Comparison of ENCODE assay signal across 29 mouse cellular contexts in genomic region chr16:92371623-92372022, GRCm38 (mm10). TPM values are rescaled to one million over a fixed set of nuclear protein-coding genes. Genes with fewer than 3 reads are reported as not detected.
A peak's percentile ranks its signal among the peaks of the same experiment; 100 is the strongest.
DNase-seq lines count a peak whose midpoint lies in the region.
"Had no signal": no experiment of that assay in that cellular context is flagged by ENCODE, and none has a peak within 500 bp of the region (broad histone marks: within the 10 kb centered on the region; RNA-seq: fewer than 3 reads in every experiment).

No protein-coding gene starts in this region.

- peak; percentile 74 for DNase-seq in heart, adult 11 months
- no peak for DNase-seq in heart, adult 8-10 months (ENCODE audit: low spot score)
- peak; percentile 83 for DNase-seq in brain, adult 2 months (ENCODE audit: low read depth, low spot score)
- peak; percentile 34 to 41 for DNase-seq in cerebellum, adult 18-20 months
- peak; percentile 77 to 83 for DNase-seq in cerebellum, postnatal 10 days
- DNase-seq in ovary, adult 18-20 months (ENCODE audit: low spot score), result no peak
- DNase-seq in urinary bladder, adult 2 months (ENCODE audit: low spot score), result no peak
- DNase-seq in layer of hippocampus, adult 9-11 months, result no peak
- DNase-seq: adrenal gland, postnatal 36 days; embryo, embryonic 11 days; gastrocnemius, adult 2 months; gastrocnemius, postnatal 36 days; kidney, adult 9 months; kidney, postnatal 10 days; lung, embryonic 14.5 days; lung, postnatal 14 days had no signal

RNA-seq across cellular contexts. Expression of gene Kcne1, which starts 12.4 kb away (rescaled TPM):
- total RNA-seq in heart, adult 8-10 months (2022), result 1 to 10 TPM; 2.7 to 7.8 (median 4.7) TPM
- 9.8 and 10.2 TPM in 2 replicates for polyA plus RNA-seq in urinary bladder, adult 2 months (2012; rRNA removed)
- total RNA-seq: adrenal gland, postnatal 36 days; gastrocnemius, adult 2 months; gastrocnemius, postnatal 36 days; left cerebral cortex, postnatal 10 days; liver, adult 2 months; MEL had no signal
- polyA plus RNA-seq: intestine, postnatal 0 days; large intestine, adult 2 months; limb, embryonic 12.5 days; liver, adult 2 months; liver, embryonic 15.5 days; midbrain, embryonic 16.5 days; Patski had no signal

RNA-seq across cellular contexts. Expression of gene Fam243, which starts 50.4 kb away (rescaled TPM):
- under 1 TPM; 0.24 to 0.86 (median 0.42) TPM for total RNA-seq in heart, adult 8-10 months (2022)
- polyA plus RNA-seq in urinary bladder, adult 2 months (2012; rRNA removed), result not detected in 2 replicates
- total RNA-seq: adrenal gland, postnatal 36 days; gastrocnemius, adult 2 months; gastrocnemius, postnatal 36 days; left cerebral cortex, postnatal 10 days; liver, adult 2 months; MEL had no signal
- polyA plus RNA-seq: embryonic facial prominence, embryonic 12.5 days; heart, embryonic 15.5 days; intestine, postnatal 0 days; large intestine, adult 2 months; limb, embryonic 12.5 days; liver, adult 2 months; liver, embryonic 15.5 days; lung, embryonic 14.5 days; midbrain, embryonic 16.5 days; neural tube, embryonic 11.5 days; stomach, embryonic 14.5 days had no signal

Comparison
In these comparisons a context has a peak if more than half of its experiments do, and no peak if none do; other contexts are left out.
1. DNase-seq: peak in heart, adult 11 months (single experiment), brain, adult 2 months (single experiment), cerebellum, adult 18-20 months (2 of 2) and cerebellum, postnatal 10 days (2 of 2); none in heart, adult 8-10 months (single experiment), ovary, adult 18-20 months (single experiment), urinary bladder, adult 2 months (single experiment) and layer of hippocampus, adult 9-11 months (single experiment).